Mouse (Mus musculus): ENCODE results near the gene Spocd1. TPM values are rescaled to one million over a fixed set of nuclear protein-coding genes. Genes with fewer than 3 reads are reported as not detected.

The Spocd1 gene
- polyA plus RNA-seq, 1 experiment from 2014 or later = not detected

DNA sequence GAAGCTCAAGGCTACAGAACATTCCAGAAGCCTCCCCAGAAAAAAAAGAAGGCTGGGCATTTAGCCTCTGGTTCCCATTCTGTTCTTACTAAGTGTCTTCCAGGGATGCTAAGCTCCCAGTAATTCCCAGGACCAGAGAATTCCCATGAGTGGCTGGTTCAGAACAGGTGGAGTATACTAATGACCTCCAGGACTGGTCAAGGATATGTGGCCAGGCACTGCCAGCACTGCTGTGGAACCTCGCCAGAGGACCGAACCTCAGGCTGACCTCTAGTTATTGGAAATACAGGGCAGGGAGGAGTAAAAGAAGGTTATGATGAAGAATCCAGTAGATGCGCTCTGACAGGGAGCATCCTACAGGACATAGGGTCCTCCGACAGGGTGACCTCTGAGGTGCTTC, 26.7 kb upstream of the Spocd1 start:
- no peak for ATAC-seq (ENCODE audit: insufficient read depth, low FRiP score)
- 81% methylated on average over 4 of the region's 4 CpGs for WGBS

GRCm38 (mm10) chr4:129903577-129903976, 25.5 kb upstream of the Spocd1 start:
- Histone ChIP-seq H3K9ac (ENCODE audit: low read length) (no peak overlapping the region), H3K27me3 (ENCODE audit: control insufficient read depth, insufficient read depth, low read length) (no peaks in the 10 kb centered on the region), H3K4me2 (ENCODE audit: low read depth, low read length) (no peak overlapping the region), H3K4me3 (replicated peaks; ENCODE audit: low read length) (no peak overlapping the region), H3K27ac (ENCODE audit: low read length) (no peak overlapping the region), H3K36me3 (ENCODE audit: control insufficient read depth, insufficient read depth, low read length) (no peaks in the 10 kb centered on the region), H3K4me1 (ENCODE audit: control insufficient read depth, insufficient read depth, low read length) (no peaks in the 10 kb centered on the region), H3K9me3 (replicated peaks; ENCODE audit: control insufficient read depth, low read length) (no peaks in the 10 kb centered on the region)
- ATAC-seq (ENCODE audit: insufficient read depth, low FRiP score) = no peak
- 42% methylated on average over 3 of the region's 3 CpGs for WGBS

More for the DNA sequence above, 26.7 kb upstream of the Spocd1 start:
- no peak overlapping the region for H3K9ac ChIP-seq (ENCODE audit: low read length)
- no peak overlapping the region for H3K27ac ChIP-seq (ENCODE audit: low read length)
- H3K27me3 ChIP-seq (ENCODE audit: control insufficient read depth, insufficient read depth, low read length) = no peaks in the 10 kb centered on the region
- no peak overlapping the region for H3K4me3 ChIP-seq (replicated peaks; ENCODE audit: low read length)
- no peaks in the 10 kb centered on the region for H3K9me3 ChIP-seq (replicated peaks; ENCODE audit: control insufficient read depth, low read length)
- no peaks in the 10 kb centered on the region for H3K4me1 ChIP-seq (ENCODE audit: control insufficient read depth, insufficient read depth, low read length)
- no peak overlapping the region for H3K4me2 ChIP-seq (ENCODE audit: low read depth, low read length)
- H3K36me3 ChIP-seq (ENCODE audit: control insufficient read depth, insufficient read depth, low read length) = no peaks in the 10 kb centered on the region

GRCm38 (mm10) chr4:129905032-129905431, 24.0 kb upstream of the Spocd1 start:
- H3K9ac ChIP-seq (ENCODE audit: low read length) = no peak overlapping the region
- H3K27me3 ChIP-seq (ENCODE audit: control insufficient read depth, insufficient read depth, low read length) = no peaks in the 10 kb centered on the region
- H3K9me3 ChIP-seq (replicated peaks; ENCODE audit: control insufficient read depth, low read length) = no peaks in the 10 kb centered on the region
- no peaks in the 10 kb centered on the region for H3K36me3 ChIP-seq (ENCODE audit: control insufficient read depth, insufficient read depth, low read length)
- H3K27ac ChIP-seq (ENCODE audit: low read length) = no peak overlapping the region
- H3K4me3 ChIP-seq (replicated peaks; ENCODE audit: low read length) = no peak overlapping the region
- H3K4me1 ChIP-seq (ENCODE audit: control insufficient read depth, insufficient read depth, low read length) = 0 out of 2 replicates have a peak, but pooled peaks cover 2% of the 10 kb centered on the region
- no peak for ATAC-seq (ENCODE audit: insufficient read depth, low FRiP score)
- WGBS = 85% methylated on average over 3 of the region's 3 CpGs
- no peak overlapping the region for H3K4me2 ChIP-seq (ENCODE audit: low read depth, low read length)

DNA sequence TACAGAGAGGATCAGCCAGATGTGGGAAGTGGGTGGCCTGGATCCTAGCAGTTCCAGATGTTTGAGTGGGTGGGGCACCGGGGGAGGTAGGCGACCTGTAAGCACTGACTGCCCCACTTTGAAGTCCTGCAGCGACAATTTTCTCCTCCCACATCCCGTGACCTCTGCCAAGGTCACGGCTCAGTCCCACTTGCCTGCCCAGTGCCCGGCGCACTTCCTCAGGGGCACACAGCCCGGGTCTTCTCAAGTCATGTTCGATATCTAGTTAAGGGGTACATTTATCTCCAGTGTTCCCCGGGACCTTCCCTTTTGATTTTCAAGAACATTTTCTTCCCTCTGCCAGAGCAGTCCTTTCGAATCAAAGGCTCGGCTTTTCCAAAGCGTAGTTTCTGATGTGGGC, 23.0 kb upstream of the Spocd1 start:
- Histone ChIP-seq H3K27ac (ENCODE audit: low read length) (no peak overlapping the region), H3K4me3 (replicated peaks; ENCODE audit: low read length) (no peak overlapping the region), H3K9me3 (replicated peaks; ENCODE audit: control insufficient read depth, low read length) (no peaks in the 10 kb centered on the region), H3K27me3 (ENCODE audit: control insufficient read depth, insufficient read depth, low read length) (no peaks in the 10 kb centered on the region), H3K9ac (ENCODE audit: low read length) (no peak overlapping the region), H3K4me2 (ENCODE audit: low read depth, low read length) (no peak overlapping the region), H3K4me1 (ENCODE audit: control insufficient read depth, insufficient read depth, low read length) (0 out of 2 replicates have a peak, but pooled peaks cover 2% of the 10 kb centered on the region), H3K36me3 (ENCODE audit: control insufficient read depth, insufficient read depth, low read length) (no peaks in the 10 kb centered on the region)
- WGBS = 60% methylated on average over 13 of the region's 13 CpGs
- ATAC-seq (ENCODE audit: insufficient read depth, low FRiP score) = no peak

DNA sequence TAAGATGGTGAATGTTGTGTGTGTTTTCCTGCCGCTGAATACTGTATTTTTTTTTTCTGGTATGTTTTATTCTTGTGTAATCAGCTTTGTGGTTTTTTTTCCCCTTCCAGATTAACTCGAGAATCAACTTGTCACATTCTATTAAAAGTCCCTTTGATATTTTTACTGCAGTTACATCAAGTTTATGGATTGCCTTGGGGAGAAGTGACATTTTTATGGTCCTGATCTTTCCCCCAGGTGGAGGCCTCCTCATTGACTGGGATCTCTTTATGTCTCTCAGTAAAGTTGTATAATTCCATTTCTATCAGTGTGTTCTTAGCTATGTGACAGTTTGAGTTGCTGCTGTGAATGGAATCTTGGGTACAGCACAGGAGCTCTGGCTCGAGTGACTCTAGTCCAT, 20.2 kb upstream of the Spocd1 start:
- no peaks in the 10 kb centered on the region for H3K9me3 ChIP-seq (replicated peaks; ENCODE audit: control insufficient read depth, low read length)
- no peak overlapping the region for H3K4me3 ChIP-seq (replicated peaks; ENCODE audit: low read length)
- no peaks in the 10 kb centered on the region for H3K36me3 ChIP-seq (ENCODE audit: control insufficient read depth, insufficient read depth, low read length)
- H3K27ac ChIP-seq (ENCODE audit: low read length) = no peak overlapping the region
- no peak overlapping the region for H3K4me2 ChIP-seq (ENCODE audit: low read depth, low read length)
- no peaks in the 10 kb centered on the region for H3K27me3 ChIP-seq (ENCODE audit: control insufficient read depth, insufficient read depth, low read length)
- H3K9ac ChIP-seq (ENCODE audit: low read length) = no peak overlapping the region
- H3K4me1 ChIP-seq (ENCODE audit: control insufficient read depth, insufficient read depth, low read length) = peaks cover 11% of the 10 kb centered on the region
- ATAC-seq (ENCODE audit: insufficient read depth, low FRiP score) = no peak
- 37% methylated on average over 3 of the region's 3 CpGs for WGBS

GRCm38 (mm10) chr4:129909261-129909731, 19.8 kb upstream of the Spocd1 start:
- ATAC-seq (ENCODE audit: insufficient read depth, low FRiP score) = no peak
- H3K9ac ChIP-seq (ENCODE audit: low read length) = no peak overlapping the region

GRCm38 (mm10) chr4:129912998-129913397, 16.1 kb upstream of the Spocd1 start:
- peaks cover 20% of the 10 kb centered on the region for H3K4me1 ChIP-seq (ENCODE audit: control insufficient read depth, insufficient read depth, low read length)
- 0 out of 2 replicates have a peak overlapping the region, but pooled peaks have one; percentile 73 for H3K27ac ChIP-seq (ENCODE audit: low read length)
- no peaks in the 10 kb centered on the region for H3K36me3 ChIP-seq (ENCODE audit: control insufficient read depth, insufficient read depth, low read length)
- no peak overlapping the region for H3K4me2 ChIP-seq (ENCODE audit: low read depth, low read length)
- no peaks in the 10 kb centered on the region for H3K27me3 ChIP-seq (ENCODE audit: control insufficient read depth, insufficient read depth, low read length)
- 0 out of 2 replicates have a peak overlapping the region, but pooled peaks have one; percentile 11 for H3K9ac ChIP-seq (ENCODE audit: low read length)
- 70% methylated on average over 3 of the region's 3 CpGs for whole genome bisulfite sequencing
- no peak overlapping the region for H3K4me3 ChIP-seq (replicated peaks; ENCODE audit: low read length)
- no peaks in the 10 kb centered on the region for H3K9me3 ChIP-seq (replicated peaks; ENCODE audit: control insufficient read depth, low read length)
- ATAC-seq (ENCODE audit: insufficient read depth, low FRiP score) = no peak

More at GRCm38 (mm10) chr4:129909261-129909731, 19.8 kb upstream of the Spocd1 start:
- Histone ChIP-seq H3K4me2 (ENCODE audit: low read depth, low read length) (no peak overlapping the region), H3K27me3 (ENCODE audit: control insufficient read depth, insufficient read depth, low read length) (no peaks in the 10 kb centered on the region), H3K9me3 (replicated peaks; ENCODE audit: control insufficient read depth, low read length) (no peaks in the 10 kb centered on the region), H3K4me3 (replicated peaks; ENCODE audit: low read length) (no peak overlapping the region), H3K27ac (ENCODE audit: low read length) (no peak overlapping the region), H3K36me3 (ENCODE audit: control insufficient read depth, insufficient read depth, low read length) (no peaks in the 10 kb centered on the region), H3K4me1 (ENCODE audit: control insufficient read depth, insufficient read depth, low read length) (peaks cover 15% of the 10 kb centered on the region)
- WGBS = 55% methylated on average over 4 of the region's 4 CpGs

DNA sequence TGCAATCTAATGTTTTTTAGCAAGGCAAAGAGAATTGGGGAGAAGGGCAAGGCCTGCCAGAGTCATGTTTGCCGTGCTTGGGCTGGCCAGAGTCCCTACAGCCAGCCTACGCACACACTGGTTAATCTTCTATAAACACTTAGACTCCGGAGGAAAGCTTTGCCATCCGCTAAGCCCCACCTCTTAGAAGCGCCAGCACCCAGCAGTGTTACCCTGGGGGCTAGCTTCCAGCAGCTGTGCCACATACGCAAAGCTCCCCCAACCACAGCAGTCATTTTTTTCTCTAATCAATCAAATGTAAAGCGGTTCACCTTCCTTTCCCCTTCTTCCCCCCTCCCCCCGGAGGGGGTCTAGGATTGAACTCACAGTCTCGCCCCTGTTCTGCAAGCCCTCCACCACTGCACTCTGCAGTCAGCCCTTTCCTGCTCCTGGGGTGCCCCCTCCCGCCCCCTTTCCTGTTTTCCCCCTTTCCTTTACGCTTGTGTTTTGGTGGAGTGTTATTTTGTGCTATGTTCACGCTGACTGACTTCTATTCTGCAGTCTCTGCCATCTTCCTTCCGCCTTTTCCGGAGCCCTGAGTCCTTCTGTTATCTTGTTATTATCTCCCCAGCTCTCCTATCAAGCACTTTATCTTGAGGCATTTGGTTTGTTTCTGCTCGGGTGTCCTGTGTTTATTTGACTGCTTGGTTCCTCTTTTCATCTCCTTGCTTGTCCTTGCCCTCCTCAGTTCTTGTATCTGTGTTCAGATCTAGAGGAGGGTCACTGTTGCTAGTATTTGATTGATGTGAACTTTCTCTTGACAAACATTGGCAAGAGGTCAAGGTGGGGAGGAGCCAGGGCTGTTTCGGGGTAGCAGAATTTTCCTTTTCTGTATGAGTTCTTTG, 15.0 kb upstream of the Spocd1 start:
- peaks cover 20% of the 10 kb centered on the region for H3K4me1 ChIP-seq (ENCODE audit: control insufficient read depth, insufficient read depth, low read length)
- peak; percentile 85; the same call in 1 of the 2 replicates for ATAC-seq (ENCODE audit: insufficient read depth, low FRiP score)
- no peaks in the 10 kb centered on the region for H3K27me3 ChIP-seq (ENCODE audit: control insufficient read depth, insufficient read depth, low read length)
- no peaks in the 10 kb centered on the region for H3K36me3 ChIP-seq (ENCODE audit: control insufficient read depth, insufficient read depth, low read length)
- H3K27ac ChIP-seq (ENCODE audit: low read length) = peak overlapping the region; percentile 73; the same call in 1 of the 2 replicates
- peak overlapping the region; percentile 61 for H3K9ac ChIP-seq (ENCODE audit: low read length)
- H3K4me2 ChIP-seq (ENCODE audit: low read depth, low read length) = peak overlapping the region; percentile 46
- H3K4me3 ChIP-seq (replicated peaks; ENCODE audit: low read length) = peak overlapping the region; percentile 18
- 5% methylated on average over 16 of the region's 16 CpGs for WGBS
- no peaks in the 10 kb centered on the region for H3K9me3 ChIP-seq (replicated peaks; ENCODE audit: control insufficient read depth, low read length)

DNA sequence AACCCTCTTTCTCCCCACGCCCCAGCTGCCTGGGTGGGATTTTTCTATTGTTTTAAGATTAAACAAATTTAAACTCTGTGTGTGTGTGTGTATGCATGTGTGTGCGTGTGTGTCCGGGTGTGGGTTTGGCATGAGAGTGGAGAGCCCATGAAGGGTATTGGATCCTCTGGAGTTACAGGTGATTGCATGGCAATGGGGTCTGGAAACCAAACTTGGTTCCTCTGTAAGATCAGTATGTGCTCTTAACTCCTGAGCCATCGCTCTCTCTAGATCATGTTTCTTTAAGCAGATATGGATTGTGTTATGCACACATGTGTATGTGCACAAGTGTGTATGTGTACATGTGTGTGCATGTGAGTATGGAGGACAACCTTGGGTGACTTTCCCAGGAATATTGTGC, 14.4 kb upstream of the Spocd1 start:
- H3K4me2 ChIP-seq (ENCODE audit: low read depth, low read length) = no peak overlapping the region
- WGBS = 50% methylated on average over 4 of the region's 4 CpGs

More for the DNA sequence above, 14.4 kb upstream of the Spocd1 start:
- Histone ChIP-seq H3K27me3 (ENCODE audit: control insufficient read depth, insufficient read depth, low read length) (no peaks in the 10 kb centered on the region), H3K36me3 (ENCODE audit: control insufficient read depth, insufficient read depth, low read length) (no peaks in the 10 kb centered on the region), H3K9me3 (replicated peaks; ENCODE audit: control insufficient read depth, low read length) (no peaks in the 10 kb centered on the region), H3K4me3 (replicated peaks; ENCODE audit: low read length) (no peak overlapping the region), H3K9ac (ENCODE audit: low read length) (no peak overlapping the region), H3K4me1 (ENCODE audit: control insufficient read depth, insufficient read depth, low read length) (peaks cover 17% of the 10 kb centered on the region), H3K27ac (ENCODE audit: low read length) (no peak overlapping the region)
- ATAC-seq (ENCODE audit: insufficient read depth, low FRiP score) = no peak
